In the genomic region with DNA sequence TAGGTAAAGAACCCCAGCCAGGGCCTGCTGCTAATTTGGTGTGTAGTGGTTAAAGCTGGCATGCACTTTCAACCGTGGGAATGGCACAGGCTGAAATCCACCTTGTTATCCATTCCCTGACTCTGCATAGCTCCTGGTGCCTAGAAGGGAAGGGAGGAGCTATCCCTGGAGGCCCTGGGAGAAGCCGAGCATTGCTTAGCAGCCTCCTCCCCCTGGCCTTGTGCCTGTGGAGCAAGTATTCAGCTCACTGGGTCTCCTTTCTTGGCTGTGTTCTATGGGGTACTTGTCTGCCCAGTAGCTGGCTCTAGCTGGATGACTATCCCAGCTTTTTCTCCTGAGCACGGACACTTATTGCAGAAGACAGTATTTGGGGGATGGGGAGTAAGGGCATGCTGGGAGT, we compare ENCODE assay signal across 12 mouse cellular contexts. TPM values are rescaled to one million over a fixed set of nuclear protein-coding genes. Genes with fewer than 3 reads are reported as not detected.
DNase-seq lines count a peak whose midpoint lies in the region; ATAC-seq and TF ChIP-seq lines count a peak whose summit lies in the region.
"Had no signal": no experiment of that assay in that cellular context is flagged by ENCODE, and none has a peak within 500 bp of the region (broad histone marks: within the 10 kb centered on the region; RNA-seq: fewer than 3 reads in every experiment).

No protein-coding gene starts in this region.

- H3K27me3 ChIP-seq in midbrain, postnatal 0 days (ENCODE audit: insufficient read depth, low read length): no peaks in the 10 kb centered on the region
- H3K27me3 ChIP-seq in midbrain, embryonic 15.5 days (replicated peaks): peaks cover 16% of the 10 kb centered on the region; the same call in 1 of the 2 replicates
- no peaks in the 10 kb centered on the region for H3K27me3 ChIP-seq in kidney, adult 2 months (replicated peaks; ENCODE audit: control insufficient read depth, insufficient read depth, low read length)

- 26% methylated on average over 3 of the region's 3 CpGs for WGBS in midbrain, postnatal 0 days
- WGBS in midbrain, embryonic 15.5 days: 27% methylated on average over 3 of the region's 3 CpGs
- 34% methylated on average over 3 of the region's 3 CpGs for WGBS in kidney, adult 2 months

- H3K9me3 ChIP-seq in midbrain, postnatal 0 days (ENCODE audit: low read length): no peaks in the 10 kb centered on the region
- no peaks in the 10 kb centered on the region for H3K9me3 ChIP-seq in midbrain, embryonic 15.5 days

- H3K36me3 ChIP-seq in midbrain, postnatal 0 days (ENCODE audit: insufficient read depth, low read length): 0 out of 2 replicates have a peak, but pooled peaks cover 6% of the 10 kb centered on the region
- no peaks in the 10 kb centered on the region for H3K36me3 ChIP-seq in midbrain, embryonic 15.5 days (replicated peaks)
- no peaks in the 10 kb centered on the region for H3K36me3 ChIP-seq in kidney, adult 2 months (ENCODE audit: control insufficient read depth, insufficient read depth, low read length)

- no peak overlapping the region for H3K4me2 ChIP-seq in midbrain, postnatal 0 days (ENCODE audit: low read depth, low read length, poor library complexity, severe bottlenecking)
- H3K4me2 ChIP-seq in midbrain, embryonic 15.5 days: no peak overlapping the region

- H3K4me1 ChIP-seq in midbrain, postnatal 0 days (ENCODE audit: insufficient read depth, low read length): peaks cover 17% of the 10 kb centered on the region; the same call in 1 of the 2 replicates
- H3K4me1 ChIP-seq in midbrain, embryonic 15.5 days: peaks cover 41% of the 10 kb centered on the region
- peaks cover 6% of the 10 kb centered on the region for H3K4me1 ChIP-seq in kidney, adult 2 months (ENCODE audit: control insufficient read depth, insufficient read depth, low read length)

- no peak for TF ChIP-seq POLR2A in kidney, adult 2 months (IDR thresholded peaks at IDR 0.05; ENCODE audit: low read depth, low read length)

- no peak for TF ChIP-seq CTCF in midbrain, postnatal 0 days (IDR thresholded peaks at IDR 0.05)
- TF ChIP-seq CTCF in kidney, adult 2 months (conservative IDR thresholded peaks at IDR 0.05; ENCODE audit: insufficient read depth, insufficient read length, low read depth, low read length): no peak

- DNase-seq in heart, adult 11 months: peak; percentile 61
- DNase-seq in heart, postnatal 36 days: no peak
- peak; percentile 80 for DNase-seq in midbrain, postnatal 0 days (ENCODE audit: low spot score)
- peak; percentile 69 for DNase-seq in kidney, adult 2 months
- peak; percentile 63 to 73 for DNase-seq in kidney, postnatal 25 days
- no peak for DNase-seq in gastrocnemius, postnatal 4 days (ENCODE audit: low spot score in 2 of 2)
- DNase-seq: cerebellum, postnatal 36 days; gastrocnemius, postnatal 36 days; lung, postnatal 36 days; thymus, postnatal 36 days had no signal

- intact Hi-C loops in heart, postnatal 36 days (cut with DNase I): no loop called here

- no peak overlapping the region for H3K9ac ChIP-seq in midbrain, postnatal 0 days (replicated peaks; ENCODE audit: low read length, poor library complexity, severe bottlenecking)
- no peak overlapping the region for H3K9ac ChIP-seq in midbrain, embryonic 15.5 days
- H3K9ac ChIP-seq: liver, embryonic 14.5 days had no signal

- peak; percentile 55 for ATAC-seq in midbrain, postnatal 0 days (ENCODE audit: low FRiP score)
- no peak for ATAC-seq in midbrain, embryonic 15.5 days (replicated peaks)

- no peak overlapping the region for H3K4me3 ChIP-seq in midbrain, postnatal 0 days (ENCODE audit: low read depth, low read length)
- no peak overlapping the region for H3K4me3 ChIP-seq in midbrain, embryonic 15.5 days
- H3K4me3 ChIP-seq in kidney, adult 2 months (ENCODE audit: insufficient read depth, low read depth, low read length): no peak overlapping the region

- H3K27ac ChIP-seq in midbrain, postnatal 0 days (ENCODE audit: low read depth, low read length): peak overlapping the region; percentile 47
- no peak overlapping the region for H3K27ac ChIP-seq in midbrain, embryonic 15.5 days
- no peak overlapping the region for H3K27ac ChIP-seq in kidney, adult 2 months (ENCODE audit: insufficient read depth, low read depth, low read length)
- H3K27ac ChIP-seq: liver, embryonic 14.5 days had no signal

RNA-seq across cellular contexts. Expression of a gene that starts 6.0 kb away (rescaled TPM):
- total RNA-seq in heart, postnatal 36 days (2021): under 1 TPM in 1 of 2 experiments, not detected in 1; 0.06 TPM
- 37.2 and 39.4 TPM in 2 replicates for total RNA-seq in midbrain, postnatal 0 days (2014; rRNA removed)
- polyA plus RNA-seq in midbrain, postnatal 0 days (2015; fragmentation: Nextera tagmentation; extraction: Ambion mirVana): 9.1 and 10.5 TPM in 2 replicates
- 7.7 and 8.8 TPM in 2 replicates for polyA plus RNA-seq in midbrain, embryonic 15.5 days (2015; fragmentation: Nextera tagmentation; extraction: Ambion mirVana)
- 1.3 and 1.4 TPM in 2 replicates for polyA plus RNA-seq in kidney, adult 2 months (2012; rRNA removed)
- under 1 TPM; 0.27 to 0.34 TPM for total RNA-seq in gastrocnemius, postnatal 4 days (2021)
- total RNA-seq: gastrocnemius, postnatal 36 days had no signal

Comparison
In these comparisons a context has a peak if more than half of its experiments do, and no peak if none do; other contexts are left out.
1. DNase-seq: peak in heart, adult 11 months (single experiment), midbrain, postnatal 0 days (single experiment), kidney, adult 2 months (single experiment) and kidney, postnatal 25 days (2 of 2); none in heart, postnatal 36 days (0 of 2) and gastrocnemius, postnatal 4 days (0 of 2).
2. RNA of a gene that starts 6.0 kb away (total RNA-seq): 37.2 to 39.4 TPM in midbrain, postnatal 0 days; 0.27 to 0.34 TPM in gastrocnemius, postnatal 4 days and 0.06 TPM in heart, postnatal 36 days; every median in the first group is over 10 times any median in the second.